Mouse (Mus musculus) small intestine, adult 2 months (tissue): ENCODE results near the gene Abhd11.

ENCODE experiments used
- CTCF ChIP-seq: fragments of 200-500 bp; IDR thresholded peaks from 2 replicates; pipeline ENCODE4 v1.5.1; 2012; ENCODE audit warnings: low read depth, mild to moderate bottlenecking, control low read depth, inconsistent platforms, low read length, moderate library complexity, mixed read lengths; ENCODE audit not compliant: insufficient replicate concordance, insufficient read length; ENCODE audit errors: extremely low read depth
- POLR2A ChIP-seq: fragments of 200-500 bp; IDR thresholded peaks from 2 replicates; pipeline ENCODE4 v1.6.1; 2012; ENCODE audit warnings: low read depth, mild to moderate bottlenecking, control low read depth, inconsistent platforms, low read length, moderate library complexity

DNA sequence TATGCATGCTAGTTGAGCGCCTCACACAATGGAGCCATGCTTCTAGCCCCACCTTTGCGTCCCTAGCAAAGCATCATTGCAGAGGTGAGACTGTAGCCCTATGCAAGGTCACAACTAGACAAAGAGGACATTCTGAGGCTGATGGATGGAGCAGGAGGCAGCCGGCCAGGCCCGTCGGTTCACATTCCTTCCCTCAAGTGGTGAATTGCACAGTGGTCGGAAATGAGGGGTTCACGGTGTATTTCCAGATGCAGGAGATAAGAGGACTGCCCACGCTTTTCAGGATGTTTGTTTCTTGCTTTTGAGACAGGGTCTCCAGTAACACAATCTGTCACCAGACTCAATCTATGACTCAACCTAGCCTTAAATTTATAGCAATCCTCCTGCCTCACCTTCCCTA lies 38.3 kb upstream of the Abhd11 start:
- TF ChIP-seq CTCF (no peak), POLR2A (no peak)
